Mouse (Mus musculus) thymus, adult 2 months (tissue): ENCODE results near the gene Stk10.

ENCODE experiments used
- CTCF ChIP-seq: fragments of 200-500 bp; IDR thresholded peaks from 2 replicates; pipeline ENCODE4 v1.5.1; 2012; ENCODE audit warnings: mild to moderate bottlenecking, control low read depth, low read length, moderate library complexity, borderline replicate concordance; ENCODE audit not compliant: control insufficient read depth, poor library complexity, insufficient read depth; ENCODE audit errors: extremely low read depth
- POLR2A ChIP-seq: fragments of 200-500 bp; IDR thresholded peaks from 2 replicates; pipeline ENCODE4 v1.6.1; 2012; ENCODE audit warnings: mild to moderate bottlenecking, low read length, control low read depth, moderate library complexity; ENCODE audit not compliant: control insufficient read depth, poor library complexity, insufficient read depth; ENCODE audit errors: extremely low read depth

GRCm38 (mm10) chr11:32539717-32540116, 6.6 kb downstream of the Stk10 start:
- no peak for TF ChIP-seq POLR2A
- no peak for TF ChIP-seq CTCF
